Mouse (Mus musculus) midbrain, embryonic 15.5 days (tissue): ENCODE measurements around the gene Msrb1. TPM values are rescaled to one million over a fixed set of nuclear protein-coding genes. Genes with fewer than 3 reads are reported as not detected.
"Not testable (repeated sequence)": the region's sequence is repeated elsewhere in the genome, so short reads cannot be mapped to it uniquely, and the experiment has no call there.

Experiments
- ATAC-seq: fragments of 200-750 bp; cut with Nextera tagmentation; replicated peaks from 2 replicates; pipeline ENCODE4 v1.8.0; 2017; ENCODE audit warnings: moderate TSS enrichment
- H3K27ac ChIP-seq: fragments of 300-500 bp; sonication (generic); 2 replicates; pipeline ENCODE4 v1.5.1; 2015; ENCODE audit warnings: mild to moderate bottlenecking, inconsistent platforms
- H3K27me3 ChIP-seq: fragments of 300-500 bp; sonication (generic); replicated peaks from 2 replicates; pipeline ENCODE4 v1.6.1; 2015; ENCODE audit warnings: inconsistent platforms
- H3K36me3 ChIP-seq: fragments of 300-500 bp; sonication (generic); replicated peaks from 2 replicates; pipeline ENCODE4 v1.6.1; 2015; ENCODE audit warnings: inconsistent platforms
- H3K4me1 ChIP-seq: fragments of 300-500 bp; sonication (generic); 2 replicates; pipeline ENCODE4 v1.6.1; 2015; ENCODE audit warnings: inconsistent platforms
- H3K4me2 ChIP-seq: fragments of 300-500 bp; sonication (generic); 2 replicates; pipeline ENCODE4 v1.6.1; 2015; ENCODE audit warnings: inconsistent platforms, mild to moderate bottlenecking, moderate library complexity
- H3K4me3 ChIP-seq: fragments of 300-500 bp; sonication (generic); 2 replicates; pipeline ENCODE4 v1.5.1; 2015; ENCODE audit warnings: mild to moderate bottlenecking, inconsistent platforms
- H3K9ac ChIP-seq: fragments of 300-500 bp; sonication (generic); 2 replicates; pipeline ENCODE4 v1.6.1; 2015; ENCODE audit warnings: mild to moderate bottlenecking, inconsistent platforms
- H3K9me3 ChIP-seq: fragments of 300-500 bp; sonication (generic); 2 replicates; pipeline ENCODE4 v1.6.1; 2016; ENCODE audit warnings: inconsistent platforms
- WGBS: fragments of 180-500 bp; shearing (Covaris S2); methylation state at CpG from one replicate; pipeline ENCODE4 v1.1.7; 2015; ENCODE audit warnings: mixed read lengths; 5-methylcytosine and 5-hydroxymethylcytosine counted together
- polyA plus RNA-seq: library from polyadenylated mRNA; unstranded; fragments of >200 nt; fragmentation: Nextera tagmentation; extraction: Ambion mirVana; gene quantifications from 2 replicates; pipeline ENCODE4 v1.2.1, GENCODE M21; 2015

Msrb1 gene
- polyA plus RNA-seq, 1 experiment from 2014 or later: 16.5 TPM

- no peaks in the 10 kb centered on the region for H3K27me3 ChIP-seq
- no peak overlapping the region for H3K27ac ChIP-seq
- no peak overlapping the region for H3K4me3 ChIP-seq
- no peaks in the 10 kb centered on the region for H3K9me3 ChIP-seq
- peaks cover 20% of the 10 kb centered on the region for H3K4me1 ChIP-seq
- peaks cover 33% of the 10 kb centered on the region; the same call in 1 of the 2 replicates for H3K36me3 ChIP-seq
- H3K4me2 ChIP-seq: no peak overlapping the region
- WGBS: 93% methylated on average over 3 of the region's 3 CpGs
- no peak for ATAC-seq
- H3K9ac ChIP-seq: no peak overlapping the region
These were observed 30.6 kb upstream of the Msrb1 start for GRCm38 (mm10) chr17:24705821-24706220.

DNA sequence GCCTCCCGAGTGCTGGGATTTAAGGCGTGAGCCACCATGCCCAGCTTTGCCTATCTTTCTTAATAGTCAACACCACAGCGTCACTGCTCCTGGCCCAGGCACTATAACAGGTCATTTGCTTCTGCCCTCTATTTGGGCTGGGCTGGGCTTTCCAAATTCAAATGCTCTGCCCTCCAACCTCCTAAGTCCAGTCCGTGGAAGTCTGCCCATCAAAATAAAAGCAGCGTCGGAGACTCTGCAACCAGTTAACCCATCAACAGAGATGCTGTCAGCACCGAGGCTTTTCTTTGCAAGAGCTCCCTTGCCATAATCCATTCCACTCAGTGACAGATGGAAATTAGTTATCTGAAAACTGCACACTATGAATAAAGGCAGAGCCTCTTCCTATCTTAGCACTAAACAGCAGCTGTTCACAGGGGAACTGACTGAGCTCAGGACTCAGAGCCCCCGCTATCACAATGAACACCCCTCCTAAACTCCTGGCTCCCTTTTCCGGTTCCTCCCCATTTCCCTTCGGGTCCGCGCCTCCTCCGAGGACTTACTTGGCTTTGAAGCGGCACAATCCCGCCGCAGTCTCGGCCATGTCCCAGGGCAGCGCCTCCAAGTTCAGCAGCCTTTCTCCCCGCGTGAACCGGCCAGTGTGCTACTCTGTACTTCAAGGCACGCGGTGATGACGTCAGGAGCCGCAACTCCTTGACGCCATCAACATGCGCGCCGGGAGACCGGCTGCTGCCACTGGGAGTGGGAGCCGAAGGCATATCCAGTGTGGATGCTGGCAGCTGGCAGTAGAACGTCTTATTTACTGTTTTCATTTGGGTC lies 29.3 kb upstream of the Msrb1 start, which contains the start of gene Tbl3:
TSS of gene Tbl3 (minus strand) at position 679 of the 819 bp plus-strand sequence.
- peaks cover 20% of the 10 kb centered on the region; the same call in 1 of the 2 replicates for H3K36me3 ChIP-seq
- ATAC-seq: peak; percentile 89
- peak within 1 kb of the TSS; percentile 92 for H3K4me3 ChIP-seq
- H3K4me2 ChIP-seq: peak within 1 kb of the TSS; percentile 81
- WGBS: 4% methylated on average over 32 of the region's 32 CpGs
- H3K4me1 ChIP-seq: peaks cover 20% of the 10 kb centered on the region
- peak within 1 kb of the TSS; percentile 82 for H3K27ac ChIP-seq
- H3K27me3 ChIP-seq: no peaks in the 10 kb centered on the region
- no peaks in the 10 kb centered on the region for H3K9me3 ChIP-seq
- peak within 1 kb of the TSS; percentile 80 for H3K9ac ChIP-seq

- Histone ChIP-seq H3K36me3 (peaks cover 15% of the 10 kb centered on the region; the same call in 1 of the 2 replicates), H3K9me3 (no peaks in the 10 kb centered on the region), H3K9ac (peak overlapping the region; percentile 80), H3K4me1 (peaks cover 20% of the 10 kb centered on the region), H3K27me3 (no peaks in the 10 kb centered on the region), H3K27ac (peak overlapping the region; percentile 82), H3K4me2 (peak overlapping the region; percentile 81), H3K4me3 (peak overlapping the region; percentile 92)
- peak; percentile 76 for ATAC-seq
- WGBS: 6% methylated on average over 24 of the region's 24 CpGs
These were observed 28.5 kb upstream of the Msrb1 start for GRCm38 (mm10) chr17:24707801-24708425.

GRCm38 (mm10) chr17:24708646-24709045 lies 27.8 kb upstream of the Msrb1 start:
- Histone ChIP-seq H3K4me2 (no peak overlapping the region), H3K4me1 (peaks cover 20% of the 10 kb centered on the region), H3K4me3 (no peak overlapping the region), H3K27me3 (no peaks in the 10 kb centered on the region), H3K36me3 (peaks cover 13% of the 10 kb centered on the region; the same call in 1 of the 2 replicates), H3K9me3 (no peaks in the 10 kb centered on the region), H3K9ac (no peak overlapping the region), H3K27ac (no peak overlapping the region)
- no peak for ATAC-seq
- 39% methylated on average over 2 of the region's 2 CpGs for WGBS

- H3K4me2 ChIP-seq: no peak overlapping the region
- H3K27ac ChIP-seq: no peak overlapping the region
- H3K9ac ChIP-seq: no peak overlapping the region
- H3K9me3 ChIP-seq: no peaks in the 10 kb centered on the region
- 21% methylated on average over 6 of the region's 6 CpGs for WGBS
- H3K4me1 ChIP-seq: 0 out of 2 replicates have a peak, but pooled peaks cover 7% of the 10 kb centered on the region
- no peaks in the 10 kb centered on the region for H3K36me3 ChIP-seq
- no peak for ATAC-seq
- no peaks in the 10 kb centered on the region for H3K27me3 ChIP-seq
- no peak overlapping the region for H3K4me3 ChIP-seq
These were observed 20.9 kb upstream of the Msrb1 start for GRCm38 (mm10) chr17:24715556-24715955.

DNA sequence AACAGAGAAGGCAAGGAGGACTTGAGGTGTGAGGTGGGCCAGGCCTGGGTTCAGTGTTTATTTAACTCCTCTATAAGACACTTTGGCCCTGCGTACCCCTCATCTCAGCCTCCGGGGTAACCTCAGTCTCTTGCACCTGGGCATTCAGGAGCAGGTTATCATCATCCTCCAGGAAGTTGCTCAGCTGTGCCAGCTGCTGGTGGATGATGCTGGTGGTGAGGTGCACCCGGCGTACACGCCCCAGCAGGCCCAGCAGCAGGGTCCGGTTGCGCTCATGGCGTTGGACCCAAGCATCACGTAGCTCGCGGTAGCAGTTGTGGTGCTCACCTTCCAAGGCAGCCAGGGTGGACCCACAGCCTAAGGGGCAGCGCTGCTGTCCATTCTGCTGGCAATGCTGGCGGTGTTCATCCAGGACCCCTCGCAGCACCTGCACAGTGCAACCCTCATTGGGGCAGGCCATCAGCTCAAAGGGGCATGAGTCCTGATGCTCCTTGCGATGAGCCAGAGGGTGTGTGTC lies 20.2 kb upstream of the Msrb1 start:
- WGBS: 96% methylated on average over 15 of the region's 15 CpGs
- Histone ChIP-seq H3K9me3 (no peaks in the 10 kb centered on the region), H3K9ac (no peak overlapping the region), H3K4me2 (no peak overlapping the region), H3K27ac (no peak overlapping the region), H3K4me3 (no peak overlapping the region), H3K4me1 (peaks cover 12% of the 10 kb centered on the region), H3K36me3 (no peaks in the 10 kb centered on the region), H3K27me3 (no peaks in the 10 kb centered on the region)
- ATAC-seq: no peak

DNA sequence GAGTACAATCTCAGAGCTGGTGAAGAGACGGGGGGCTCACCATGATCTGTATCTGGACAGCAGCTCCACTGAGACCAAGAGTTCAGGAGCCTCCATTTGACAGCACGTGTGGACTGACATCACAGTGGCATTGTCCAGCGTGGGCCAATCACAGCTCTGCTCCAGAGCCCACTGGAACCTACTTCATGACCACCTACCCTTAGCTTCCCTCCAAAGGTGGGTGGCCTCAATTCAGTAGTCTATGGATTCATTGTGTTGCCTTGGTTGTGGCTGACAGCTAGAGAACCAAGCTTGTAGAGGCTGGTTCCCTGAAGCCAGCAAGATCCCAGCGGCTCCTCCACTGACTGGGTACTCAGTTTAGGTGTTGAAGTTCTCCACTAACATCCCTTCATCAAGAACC lies 18.5 kb upstream of the Msrb1 start, which contains the start of the genes Rnf151 and Rps2:
TSS of gene Rnf151 (minus strand) at position 121 of the 400 bp plus-strand sequence.
TSS of gene Rps2 (plus strand) at position 174 of the 400 bp plus-strand sequence.
- H3K9ac ChIP-seq: no peak within 1 kb of the TSS
- H3K4me1 ChIP-seq: peaks cover 28% of the 10 kb centered on the region
- H3K9me3 ChIP-seq: no peaks in the 10 kb centered on the region
- ATAC-seq: no peak
- 77% methylated on average over 4 of the region's 4 CpGs for WGBS
- peak within 1 kb of the TSS; percentile 72 for H3K4me2 ChIP-seq
- H3K4me3 ChIP-seq: peak within 1 kb of the TSS; percentile 77
- peaks cover 10% of the 10 kb centered on the region for H3K36me3 ChIP-seq
- H3K27me3 ChIP-seq: no peaks in the 10 kb centered on the region
- no peak within 1 kb of the TSS for H3K27ac ChIP-seq

DNA sequence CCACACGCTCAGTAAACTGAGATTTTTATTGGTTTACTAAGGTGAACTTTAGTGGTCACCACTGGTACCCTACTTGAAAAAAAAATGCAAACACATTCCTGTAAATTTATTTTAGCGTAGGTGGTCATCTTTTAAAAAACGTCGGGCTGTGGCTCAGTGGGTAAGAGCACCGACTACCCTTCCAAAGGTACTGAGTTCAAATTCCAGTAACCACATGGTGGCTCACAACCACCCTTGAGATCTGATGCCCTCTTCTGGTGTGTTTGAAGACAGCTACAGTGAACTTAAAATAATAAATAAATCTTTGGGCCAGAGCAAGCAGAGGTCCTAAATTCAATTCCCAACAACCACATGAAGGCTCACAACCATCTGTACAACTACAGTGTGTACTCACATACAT lies 17.5 kb upstream of the Msrb1 start:
- peak overlapping the region; percentile 72 for H3K4me2 ChIP-seq
- H3K27ac ChIP-seq, H3K27me3 ChIP-seq, ATAC-seq, H3K9me3 ChIP-seq: not testable (repeated sequence)
- H3K4me3 ChIP-seq: peak overlapping the region; percentile 77
- peak overlapping the region; percentile 87; the same call in 1 of the 2 replicates for H3K9ac ChIP-seq
- H3K36me3 ChIP-seq: peaks cover 10% of the 10 kb centered on the region
- peaks cover 38% of the 10 kb centered on the region for H3K4me1 ChIP-seq
- 70% methylated on average over 5 of the region's 5 CpGs for WGBS

- Histone ChIP-seq H3K4me2 (peak overlapping the region; percentile 72), H3K4me1 (peaks cover 42% of the 10 kb centered on the region), H3K9me3 (no peaks in the 10 kb centered on the region), H3K9ac (peak overlapping the region; percentile 87), H3K27me3 (no peaks in the 10 kb centered on the region), H3K4me3 (peak overlapping the region; percentile 77), H3K27ac (peak overlapping the region; percentile 83), H3K36me3 (peaks cover 10% of the 10 kb centered on the region)
- ATAC-seq: peak; percentile 98
- WGBS: under 1% methylated on average over 61 of the region's 61 CpGs
These were observed 16.8 kb upstream of the Msrb1 start for GRCm38 (mm10) chr17:24719494-24720222.

GRCm38 (mm10) chr17:24720616-24721015 lies 15.8 kb upstream of the Msrb1 start:
- H3K27me3 ChIP-seq, H3K27ac ChIP-seq, ATAC-seq, H3K9me3 ChIP-seq: not testable (repeated sequence)
- Histone ChIP-seq H3K36me3 (peaks cover 10% of the 10 kb centered on the region), H3K4me3 (peak overlapping the region; percentile 77), H3K4me1 (peaks cover 42% of the 10 kb centered on the region), H3K4me2 (peak overlapping the region; percentile 72), H3K9ac (peak overlapping the region; percentile 70)
- under 1% methylated on average over 11 of the region's 11 CpGs for WGBS

GRCm38 (mm10) chr17:24721383-24721955 lies 15.0 kb upstream of the Msrb1 start:
- Histone ChIP-seq H3K9ac (peak overlapping the region; percentile 5; the same call in 1 of the 2 replicates), H3K4me3 (peak overlapping the region; percentile 77)
- ATAC-seq: not testable (repeated sequence)

More at GRCm38 (mm10) chr17:24721383-24721955, 15.0 kb upstream of the Msrb1 start:
- H3K4me1 ChIP-seq: peaks cover 42% of the 10 kb centered on the region
- peaks cover 10% of the 10 kb centered on the region for H3K36me3 ChIP-seq
- WGBS: 70% methylated on average over 7 of the region's 7 CpGs
- peak overlapping the region; percentile 72 for H3K4me2 ChIP-seq
- H3K27me3 ChIP-seq, H3K27ac ChIP-seq, H3K9me3 ChIP-seq: not testable (repeated sequence)
